Mouse (Mus musculus) liver, adult 2 months (tissue): ENCODE measurements at regions not wholly inside any gene's neighbourhood (a gene's known extent, or its start where the extent isn't known, plus 50 kb on each side); places are given as distances from the start of the nearest gene placed in this dataset.
A peak's percentile ranks its signal among the peaks of the same experiment; 100 is the strongest.

Experiments
- DNase-seq: peaks from one replicate; pipeline ENCODE4 v3.0.0-alpha.2; 2011; ENCODE audit warnings: low read depth, low spot score; ENCODE audit errors: extremely low read depth
- H3K27ac ChIP-seq: fragments of 200-500 bp; replicated peaks from 2 replicates; pipeline ENCODE4 v1.5.1; 2012; ENCODE audit warnings: low read depth, mild to moderate bottlenecking, control low read depth, inconsistent platforms, low read length; ENCODE audit not compliant: insufficient read depth
- H3K27me3 ChIP-seq: fragments of 200-500 bp; 2 replicates; pipeline ENCODE4 v1.6.1; 2012; ENCODE audit warnings: mild to moderate bottlenecking, moderate library complexity, low read length, inconsistent platforms; ENCODE audit not compliant: control insufficient read depth, insufficient read depth
- H3K36me3 ChIP-seq: fragments of 200-500 bp; 2 replicates; pipeline ENCODE4 v1.6.1; 2012; ENCODE audit warnings: low read length, inconsistent platforms; ENCODE audit not compliant: control insufficient read depth, insufficient read depth
- H3K4me1 ChIP-seq: fragments of 200-500 bp; 2 replicates; pipeline ENCODE4 v1.6.1; 2011; ENCODE audit warnings: low read length; ENCODE audit not compliant: control insufficient read depth, insufficient read depth
- H3K4me3 ChIP-seq: fragments of 200-500 bp; 2 replicates; pipeline ENCODE4 v1.5.1; 2011; ENCODE audit warnings: low read depth, mild to moderate bottlenecking, control low read depth, low read length, moderate library complexity; ENCODE audit not compliant: insufficient read depth
- H3K79me2 ChIP-seq: fragments of 200-500 bp; 2 replicates; pipeline ENCODE4 v1.6.1; 2012; ENCODE audit warnings: inconsistent platforms, mild to moderate bottlenecking, low read length, moderate library complexity; ENCODE audit not compliant: control insufficient read depth, insufficient read depth
- H3K9ac ChIP-seq: fragments of 200-500 bp; 2 replicates; pipeline ENCODE4 v1.6.1; 2012; ENCODE audit warnings: low read depth, mild to moderate bottlenecking, control low read depth, inconsistent platforms, low read length
- CTCF ChIP-seq: fragments of 200-500 bp; IDR thresholded peaks from 2 replicates; pipeline ENCODE4 v1.5.1; 2011; ENCODE audit warnings: low read depth, low read length, control low read depth
- POLR2A ChIP-seq: fragments of 200-500 bp; IDR thresholded peaks from 2 replicates; pipeline ENCODE4 v1.6.1; 2011; ENCODE audit warnings: low read length, control low read depth; ENCODE audit not compliant: insufficient read depth; ENCODE audit errors: extremely low read depth
- WGBS: fragments of 180-500 bp; shearing (Covaris S2); methylation state at CpG from one replicate; pipeline ENCODE4 v1.1.7; 2018; 5-methylcytosine and 5-hydroxymethylcytosine counted together

DNA sequence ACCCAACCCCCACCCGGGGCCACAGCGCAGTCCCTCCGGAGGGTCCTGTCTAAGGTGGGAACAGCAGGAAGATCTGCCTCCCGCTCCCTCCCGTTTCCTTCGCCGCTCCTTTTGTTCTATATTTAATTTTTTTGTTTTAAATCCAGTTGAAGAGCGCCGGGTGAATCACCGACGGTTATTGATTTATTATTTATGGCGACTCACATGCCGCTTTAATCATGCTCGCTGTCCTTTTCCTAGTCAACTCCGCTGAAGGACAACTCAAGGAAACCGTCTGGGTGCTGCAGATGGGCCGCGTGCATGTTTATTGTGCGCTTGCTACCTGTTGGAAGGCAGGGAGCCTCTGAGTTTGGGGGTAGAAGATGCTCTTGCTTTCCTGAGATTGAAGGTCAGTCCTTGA, 68.3 kb upstream of the Gm26897 start:
- no peak for DNase-seq
- H3K4me1 ChIP-seq, result no peaks in the 10 kb centered on the region
- no peaks in the 10 kb centered on the region for H3K27me3 ChIP-seq
- TF ChIP-seq POLR2A (no peak), CTCF (no peak)
- H3K27ac ChIP-seq, result no peak overlapping the region
- H3K36me3 ChIP-seq, result no peaks in the 10 kb centered on the region
- no peaks in the 10 kb centered on the region for H3K79me2 ChIP-seq
- H3K4me3 ChIP-seq, result no peak overlapping the region
- 84% methylated on average over 19 of the region's 19 CpGs for WGBS
- no peak overlapping the region for H3K9ac ChIP-seq

GRCm38 (mm10) chr5:111666007-111666406, 67.7 kb upstream of the Gm26897 start:
- TF ChIP-seq CTCF (no peak), POLR2A (no peak)
- no peak overlapping the region for H3K27ac ChIP-seq
- WGBS, result 84% methylated on average over 8 of the region's 8 CpGs
- H3K4me1 ChIP-seq, result no peaks in the 10 kb centered on the region
- DNase-seq, result no peak
- no peaks in the 10 kb centered on the region for H3K79me2 ChIP-seq
- no peak overlapping the region for H3K4me3 ChIP-seq
- no peaks in the 10 kb centered on the region for H3K27me3 ChIP-seq
- H3K9ac ChIP-seq, result no peak overlapping the region
- H3K36me3 ChIP-seq, result no peaks in the 10 kb centered on the region

GRCm38 (mm10) chr5:111667901-111668300, 65.8 kb upstream of the Gm26897 start:
- 72% methylated on average over 3 of the region's 3 CpGs for WGBS
- no peak overlapping the region for H3K4me3 ChIP-seq
- H3K27ac ChIP-seq, result no peak overlapping the region
- no peaks in the 10 kb centered on the region for H3K27me3 ChIP-seq
- no peaks in the 10 kb centered on the region for H3K79me2 ChIP-seq
- DNase-seq, result no peak
- TF ChIP-seq POLR2A, result no peak
- 0 out of 2 replicates have a peak, but pooled peaks have one; percentile 36 for TF ChIP-seq CTCF
- no peaks in the 10 kb centered on the region for H3K4me1 ChIP-seq
- no peaks in the 10 kb centered on the region for H3K36me3 ChIP-seq
- H3K9ac ChIP-seq, result no peak overlapping the region

DNA sequence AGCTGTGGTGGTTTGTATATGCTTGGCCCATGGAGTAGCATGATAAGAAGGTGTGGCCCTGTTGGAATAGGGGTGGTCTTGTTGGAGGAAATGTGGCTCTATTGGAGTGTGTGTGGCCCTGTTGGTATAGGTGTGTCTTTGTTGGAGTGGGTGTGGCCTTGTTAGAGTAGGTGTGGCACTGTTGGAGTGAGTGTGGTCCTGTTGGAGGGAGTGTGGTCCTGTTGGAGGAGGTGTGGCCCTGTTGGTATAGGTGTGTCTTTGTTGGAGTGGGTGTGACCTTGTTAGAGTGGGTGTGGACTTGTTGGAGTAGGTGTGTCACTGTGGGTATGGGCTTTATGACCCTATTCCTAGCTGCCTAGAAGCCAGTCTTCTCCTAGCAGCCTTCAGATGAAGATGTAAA, 64.6 kb upstream of the Gm26897 start:
- Histone ChIP-seq H3K9ac (no peak overlapping the region), H3K27ac (no peak overlapping the region), H3K4me1 (no peaks in the 10 kb centered on the region), H3K79me2 (no peaks in the 10 kb centered on the region), H3K27me3 (no peaks in the 10 kb centered on the region), H3K4me3 (no peak overlapping the region), H3K36me3 (no peaks in the 10 kb centered on the region)
- no peak for TF ChIP-seq POLR2A
- TF ChIP-seq CTCF, result no peak
- no peak for DNase-seq

DNA sequence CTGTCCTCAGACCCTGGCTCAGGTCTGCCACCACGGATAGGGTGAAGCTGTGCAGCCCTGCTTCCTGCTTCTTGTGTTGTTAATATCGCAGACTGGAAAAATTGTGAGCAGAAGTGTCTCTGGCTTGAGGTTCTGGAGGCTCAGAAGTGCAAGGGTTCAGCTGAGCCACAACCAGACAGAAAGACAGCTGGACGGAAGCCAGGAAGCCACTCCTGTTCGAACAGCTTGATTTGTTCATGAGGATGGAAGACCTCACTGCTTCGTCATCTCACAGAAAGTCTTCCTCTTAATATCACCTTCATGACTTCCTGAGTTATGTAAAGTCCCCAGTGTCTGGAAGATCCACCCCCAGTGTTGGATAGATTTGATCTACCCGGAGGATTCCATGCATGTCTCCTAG, 62.0 kb upstream of the Gm26897 start:
- no peak for TF ChIP-seq CTCF
- no peak for TF ChIP-seq POLR2A
- 74% methylated on average over 6 of the region's 6 CpGs for WGBS
- H3K27ac ChIP-seq, result no peak overlapping the region
- no peaks in the 10 kb centered on the region for H3K36me3 ChIP-seq
- no peaks in the 10 kb centered on the region for H3K27me3 ChIP-seq
- H3K4me3 ChIP-seq, result no peak overlapping the region
- peaks cover 9% of the 10 kb centered on the region; the same call in 1 of the 2 replicates for H3K4me1 ChIP-seq
- H3K79me2 ChIP-seq, result no peaks in the 10 kb centered on the region
- no peak overlapping the region for H3K9ac ChIP-seq
- no peak for DNase-seq

DNA sequence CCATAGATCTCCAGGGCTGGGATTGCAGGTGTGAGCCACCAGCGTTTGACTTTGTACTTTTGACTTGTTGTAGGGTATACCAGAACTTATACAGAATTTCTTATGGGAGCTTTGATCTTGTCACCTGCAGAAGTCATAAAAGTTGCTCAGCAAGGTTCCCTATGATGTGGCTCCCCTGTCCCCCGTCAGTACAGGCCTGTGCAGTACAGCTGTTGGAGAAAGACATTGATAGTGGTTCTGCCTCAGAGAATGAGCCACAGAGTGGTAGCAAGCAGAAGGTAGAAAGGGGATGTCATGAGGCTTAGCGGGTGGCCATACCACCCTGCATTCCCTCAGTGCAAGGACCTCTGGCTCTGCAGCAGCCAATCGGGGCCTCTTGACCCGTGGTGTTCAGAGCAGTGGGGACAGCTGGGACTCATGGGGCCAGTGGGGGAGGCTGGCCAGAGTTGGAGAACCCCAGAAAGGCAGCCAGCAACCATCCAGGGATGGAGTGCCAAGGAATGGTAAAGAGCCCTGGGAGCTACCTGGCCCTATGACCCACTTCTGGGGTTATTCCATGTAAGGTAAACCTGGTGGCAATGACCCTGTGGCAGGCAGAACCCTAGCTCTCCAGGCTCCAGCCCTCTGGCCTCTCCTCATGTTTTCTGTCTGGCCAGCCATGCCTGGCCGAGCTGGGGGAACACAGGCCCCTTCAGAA, 58.6 kb upstream of the Gm26897 start:
- no peaks in the 10 kb centered on the region for H3K27me3 ChIP-seq
- peaks cover 9% of the 10 kb centered on the region; the same call in 1 of the 2 replicates for H3K4me1 ChIP-seq
- peak overlapping the region; percentile 82 for H3K27ac ChIP-seq
- DNase-seq, result peak; percentile 86
- H3K4me3 ChIP-seq, result peak overlapping the region; percentile 13; the same call in 1 of the 2 replicates
- TF ChIP-seq CTCF, result no peak
- TF ChIP-seq POLR2A, result no peak
- whole genome bisulfite sequencing, result 20% methylated on average over 6 of the region's 6 CpGs
- peak overlapping the region; percentile 41 for H3K9ac ChIP-seq
- H3K36me3 ChIP-seq, result no peaks in the 10 kb centered on the region
- no peaks in the 10 kb centered on the region for H3K79me2 ChIP-seq
